Mouse (Mus musculus) embryonic facial prominence, embryonic 11.5 days (tissue): ENCODE data around the gene Mog. TPM values are rescaled to one million over a fixed set of nuclear protein-coding genes. Genes with fewer than 3 reads are reported as not detected.

Experiments used
- ATAC-seq: fragments of 200-750 bp; cut with Nextera tagmentation; replicated peaks from 2 replicates; pipeline ENCODE4 v1.8.0; 2017; ENCODE audit warnings: low read depth; ENCODE audit not compliant: insufficient number of reproducible peaks, low FRiP score, low TSS enrichment
- DNase-seq: peaks from one replicate; pipeline ENCODE4 v3.0.0-alpha.2; 2015; ENCODE audit warnings: low spot score
- H3K27ac ChIP-seq: fragments of 300-500 bp; sonication (generic); replicated peaks from 2 replicates; pipeline ENCODE4 v1.5.1; 2014; ENCODE audit warnings: mild to moderate bottlenecking, low read depth, low read length, control low read depth
- H3K27me3 ChIP-seq: fragments of 300-500 bp; sonication (generic); 2 replicates; pipeline ENCODE4 v1.6.1; 2014; ENCODE audit warnings: mild to moderate bottlenecking, low read length, moderate library complexity, mixed read lengths; ENCODE audit not compliant: control insufficient read depth, insufficient read depth
- H3K36me3 ChIP-seq: fragments of 300-500 bp; sonication (generic); replicated peaks from 2 replicates; pipeline ENCODE4 v1.6.1; 2014; ENCODE audit warnings: low read depth, mild to moderate bottlenecking, low read length, moderate library complexity, mixed read lengths; ENCODE audit not compliant: control insufficient read depth, insufficient read depth
- H3K4me1 ChIP-seq: fragments of 300-500 bp; sonication (generic); 2 replicates; pipeline ENCODE4 v1.6.1; 2014; ENCODE audit warnings: low read length, mixed read lengths; ENCODE audit not compliant: control insufficient read depth, insufficient read depth
- H3K4me2 ChIP-seq: fragments of 300-500 bp; sonication (generic); 2 replicates; pipeline ENCODE4 v1.6.1; 2014; ENCODE audit warnings: low read depth, mild to moderate bottlenecking, control low read depth, low read length, moderate library complexity
- H3K4me3 ChIP-seq: fragments of 300-500 bp; sonication (generic); 2 replicates; pipeline ENCODE4 v1.5.1; 2014; ENCODE audit warnings: low read depth, low read length, control low read depth
- H3K9ac ChIP-seq: fragments of 300-500 bp; sonication (generic); replicated peaks from 2 replicates; pipeline ENCODE4 v1.6.1; 2014; ENCODE audit warnings: mild to moderate bottlenecking, control low read depth, low read length
- H3K9me3 ChIP-seq: fragments of 300-500 bp; sonication (generic); replicated peaks from 2 replicates; pipeline ENCODE4 v1.6.1; 2016; ENCODE audit warnings: mild to moderate bottlenecking, low read length, inconsistent platforms, mixed read lengths; ENCODE audit not compliant: control insufficient read depth
- WGBS: fragments of 180-500 bp; shearing (Covaris S2); extraction: QIAGEN DNeasy Blood & Tissue Kit; methylation state at CpG from one replicate; pipeline ENCODE4 v1.1.7; 2014; 5-methylcytosine and 5-hydroxymethylcytosine counted together
- polyA plus RNA-seq: library from polyadenylated mRNA; unstranded; fragments of >200 nt; fragmentation: Nextera tagmentation; extraction: Ambion mirVana; gene quantifications from 2 replicates; pipeline ENCODE4 v1.2.1, GENCODE M21; 2014

Mog gene
- polyA plus RNA-seq, 1 experiment from 2014 or later: 0.20 TPM

GRCm38 (mm10) chr17:37063063-37063462 lies 39.9 kb upstream of the Mog start:
- H3K9ac ChIP-seq: no peak overlapping the region
- H3K4me3 ChIP-seq: no peak overlapping the region
- H3K27me3 ChIP-seq: no peaks in the 10 kb centered on the region
- 59% methylated on average over 10 of the region's 10 CpGs for WGBS
- no peak overlapping the region for H3K27ac ChIP-seq
- no peak overlapping the region for H3K4me2 ChIP-seq
- no peaks in the 10 kb centered on the region for H3K9me3 ChIP-seq
- no peak for DNase-seq
- no peaks in the 10 kb centered on the region for H3K4me1 ChIP-seq
- no peak for ATAC-seq
- H3K36me3 ChIP-seq: peaks cover 3% of the 10 kb centered on the region

- whole genome bisulfite sequencing: 90% methylated on average over 10 of the region's 10 CpGs
- Histone ChIP-seq H3K4me1 (no peaks in the 10 kb centered on the region), H3K9me3 (no peaks in the 10 kb centered on the region), H3K36me3 (peaks cover 3% of the 10 kb centered on the region), H3K27me3 (no peaks in the 10 kb centered on the region), H3K9ac (no peak overlapping the region), H3K4me2 (no peak overlapping the region), H3K27ac (no peak overlapping the region), H3K4me3 (no peak overlapping the region)
- ATAC-seq (no peak), DNase-seq (no peak)
Measured at GRCm38 (mm10) chr17:37062101-37062641, 39.0 kb upstream of the Mog start.

GRCm38 (mm10) chr17:37061435-37061834 lies 38.2 kb upstream of the Mog start:
- no peaks in the 10 kb centered on the region for H3K27me3 ChIP-seq
- H3K9me3 ChIP-seq: no peaks in the 10 kb centered on the region
- peaks cover 7% of the 10 kb centered on the region for H3K36me3 ChIP-seq
- no peak overlapping the region for H3K4me3 ChIP-seq
- H3K4me2 ChIP-seq: no peak overlapping the region
- 84% methylated on average over 3 of the region's 3 CpGs for WGBS
- H3K4me1 ChIP-seq: no peaks in the 10 kb centered on the region
- no peak overlapping the region for H3K9ac ChIP-seq
- H3K27ac ChIP-seq: no peak overlapping the region
- DNase-seq: no peak
- no peak for ATAC-seq

- no peaks in the 10 kb centered on the region for H3K9me3 ChIP-seq
- H3K4me3 ChIP-seq: no peak overlapping the region
- no peak for ATAC-seq
- WGBS: 91% methylated on average over 6 of the region's 6 CpGs
- H3K27me3 ChIP-seq: no peaks in the 10 kb centered on the region
- H3K27ac ChIP-seq: no peak overlapping the region
- no peak overlapping the region for H3K4me2 ChIP-seq
- DNase-seq: no peak
- peaks cover 17% of the 10 kb centered on the region for H3K36me3 ChIP-seq
- no peak overlapping the region for H3K9ac ChIP-seq
- H3K4me1 ChIP-seq: no peaks in the 10 kb centered on the region
Measured at GRCm38 (mm10) chr17:37056957-37057356, 33.8 kb upstream of the Mog start.

- 56% methylated on average over 4 of the region's 4 CpGs for WGBS
- no peak for DNase-seq
- H3K27me3 ChIP-seq: no peaks in the 10 kb centered on the region
- no peaks in the 10 kb centered on the region for H3K9me3 ChIP-seq
- H3K27ac ChIP-seq: no peak overlapping the region
- no peak overlapping the region for H3K4me3 ChIP-seq
- no peak overlapping the region for H3K9ac ChIP-seq
- peaks cover 4% of the 10 kb centered on the region; the same call in 1 of the 2 replicates for H3K4me1 ChIP-seq
- peaks cover 14% of the 10 kb centered on the region for H3K36me3 ChIP-seq
- H3K4me2 ChIP-seq: peak overlapping the region; percentile 93; the same call in 1 of the 2 replicates
- no peak for ATAC-seq
Measured at GRCm38 (mm10) chr17:37051745-37052144, 28.5 kb upstream of the Mog start.

- H3K4me1 ChIP-seq: peaks cover 4% of the 10 kb centered on the region; the same call in 1 of the 2 replicates
- peak; percentile 6 for DNase-seq
Measured at GRCm38 (mm10) chr17:37050876-37051275, 27.7 kb upstream of the Mog start.

GRCm38 (mm10) chr17:37050399-37050798 lies 27.2 kb upstream of the Mog start:
- H3K27ac ChIP-seq: no peak overlapping the region
- peak overlapping the region; percentile 65 for H3K4me3 ChIP-seq
- peak overlapping the region; percentile 74 for H3K9ac ChIP-seq
- peak; percentile 86 for DNase-seq
- no peaks in the 10 kb centered on the region for H3K27me3 ChIP-seq
- ATAC-seq: peak; percentile 64
- 0% methylated on average over 21 of the region's 22 CpGs for WGBS
- H3K4me1 ChIP-seq: peaks cover 4% of the 10 kb centered on the region; the same call in 1 of the 2 replicates
- H3K36me3 ChIP-seq: peaks cover 6% of the 10 kb centered on the region
- peak overlapping the region; percentile 93 for H3K4me2 ChIP-seq
- H3K9me3 ChIP-seq: no peaks in the 10 kb centered on the region

More at GRCm38 (mm10) chr17:37050876-37051275, 27.7 kb upstream of the Mog start:
- 2% methylated on average over 27 of the region's 27 CpGs for WGBS
- peak; percentile 36 for ATAC-seq
- no peaks in the 10 kb centered on the region for H3K27me3 ChIP-seq
- H3K27ac ChIP-seq: no peak overlapping the region
- H3K9ac ChIP-seq: peak overlapping the region; percentile 74
- peak overlapping the region; percentile 93 for H3K4me2 ChIP-seq
- H3K4me3 ChIP-seq: peak overlapping the region; percentile 65
- no peaks in the 10 kb centered on the region for H3K9me3 ChIP-seq
- peaks cover 9% of the 10 kb centered on the region for H3K36me3 ChIP-seq

GRCm38 (mm10) chr17:37049570-37050310 lies 26.5 kb upstream of the Mog start:
- H3K9me3 ChIP-seq: no peaks in the 10 kb centered on the region
- WGBS: 2% methylated on average over 39 of the region's 39 CpGs
- H3K27ac ChIP-seq: no peak overlapping the region
- H3K36me3 ChIP-seq: peaks cover 3% of the 10 kb centered on the region; the same call in 1 of the 2 replicates
- H3K4me1 ChIP-seq: peaks cover 4% of the 10 kb centered on the region; the same call in 1 of the 2 replicates
- H3K27me3 ChIP-seq: no peaks in the 10 kb centered on the region
- peak overlapping the region; percentile 93 for H3K4me2 ChIP-seq
- no peak overlapping the region for H3K9ac ChIP-seq
- ATAC-seq (peak; percentile 3), DNase-seq (peak; percentile 74)
- H3K4me3 ChIP-seq: peak overlapping the region; percentile 65
